Mouse (Mus musculus) erythroblast, embryonic 14.5 days (primary cell): ENCODE measurements around the gene Copg1.

Experiments
- GATA1 ChIP-seq: IDR thresholded peaks from 2 replicates; pipeline ENCODE4 v1.6.1; 2012; ENCODE audit warnings: low read length, inconsistent platforms, mixed read lengths
- TAL1 ChIP-seq: IDR thresholded peaks from 3 replicates; pipeline ENCODE4 v1.6.1; 2012; ENCODE audit warnings: low read length, inconsistent platforms, mixed read lengths

DNA sequence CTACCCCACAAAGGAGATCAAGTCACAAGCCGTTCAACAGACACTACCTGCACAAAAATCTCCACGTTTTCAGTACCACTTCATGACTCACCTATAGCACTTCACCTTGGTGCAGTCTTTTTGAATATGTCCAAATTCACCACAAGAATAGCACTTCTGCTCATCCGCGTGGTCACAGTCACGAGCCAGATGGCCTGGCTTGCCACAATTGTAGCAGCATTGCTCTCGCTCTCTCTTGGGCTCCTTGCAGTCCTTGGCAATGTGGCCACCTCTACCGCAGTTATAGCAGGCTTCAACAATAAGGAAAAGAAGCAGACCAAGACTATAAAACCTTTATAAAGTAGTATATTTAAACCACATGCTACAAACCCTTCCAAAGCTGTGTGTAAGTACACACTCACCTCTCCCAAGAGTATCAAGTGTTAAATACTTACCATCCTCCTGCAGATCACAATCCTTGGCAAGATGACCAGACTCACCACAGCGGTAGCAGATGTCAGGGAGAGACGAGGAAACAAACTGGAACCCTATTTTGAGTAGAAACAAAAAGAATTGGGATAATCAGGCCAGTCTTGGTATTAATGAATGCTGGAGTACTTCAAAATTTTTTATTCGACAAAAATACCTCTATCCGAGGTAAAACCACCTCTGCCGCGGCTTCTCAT lies 42.5 kb upstream of the Copg1 start:
- TF ChIP-seq GATA1 (no peak), TAL1 (no peak)
